Mouse (Mus musculus) midbrain, embryonic 14.5 days (tissue): ENCODE results near the gene Tldc1. TPM values are rescaled to one million over a fixed set of nuclear protein-coding genes. Genes with fewer than 3 reads are reported as not detected.

Experiments used
- ATAC-seq: fragments of 200-750 bp; cut with Nextera tagmentation; 2 replicates; pipeline ENCODE4 v1.8.0; 2017; ENCODE audit warnings: moderate number of reproducible peaks, moderate library complexity; ENCODE audit not compliant: low FRiP score, low TSS enrichment
- DNase-seq: peaks from one replicate; pipeline ENCODE4 v3.0.0-alpha.2; 2015
- H3K27ac ChIP-seq: fragments of 300-500 bp; sonication (generic); replicated peaks from 2 replicates; pipeline ENCODE4 v1.5.1; 2014; ENCODE audit warnings: mild to moderate bottlenecking, low read depth, low read length, moderate library complexity
- H3K27me3 ChIP-seq: fragments of 300-500 bp; sonication (generic); 2 replicates; pipeline ENCODE4 v1.6.1; 2014; ENCODE audit warnings: low read length, control low read depth, mixed read lengths; ENCODE audit not compliant: control insufficient read depth, insufficient read depth
- H3K36me3 ChIP-seq: fragments of 300-500 bp; sonication (generic); 2 replicates; pipeline ENCODE4 v1.6.1; 2014; ENCODE audit warnings: low read length, control low read depth; ENCODE audit not compliant: control insufficient read depth, insufficient read depth
- H3K4me1 ChIP-seq: fragments of 300-500 bp; sonication (generic); 2 replicates; pipeline ENCODE4 v1.6.1; 2014; ENCODE audit warnings: mild to moderate bottlenecking, antibody characterized with exemption, low read length, control low read depth; ENCODE audit not compliant: control insufficient read depth, insufficient read depth
- H3K4me2 ChIP-seq: fragments of 300-500 bp; sonication (generic); 2 replicates; pipeline ENCODE4 v1.6.1; 2014; ENCODE audit warnings: mild to moderate bottlenecking, low read length, moderate library complexity
- H3K4me3 ChIP-seq: fragments of 300-500 bp; sonication (generic); replicated peaks from 2 replicates; pipeline ENCODE4 v1.5.1; 2014; ENCODE audit warnings: low read depth, low read length
- H3K9ac ChIP-seq: fragments of 300-500 bp; sonication (generic); replicated peaks from 2 replicates; pipeline ENCODE4 v1.6.1; 2014; ENCODE audit warnings: mild to moderate bottlenecking, low read length, moderate library complexity
- H3K9me3 ChIP-seq: fragments of 300-500 bp; sonication (generic); 2 replicates; pipeline ENCODE4 v1.6.1; 2016; ENCODE audit warnings: low read length, control low read depth, mixed read lengths; ENCODE audit not compliant: control insufficient read depth
- WGBS: fragments of 180-500 bp; shearing (Covaris S2); extraction: QIAGEN DNeasy Blood & Tissue Kit; methylation state at CpG from one replicate; pipeline ENCODE4 v1.1.7; 2014; 5-methylcytosine and 5-hydroxymethylcytosine counted together
- polyA plus RNA-seq: library from polyadenylated mRNA; unstranded; fragments of >200 nt; fragmentation: Nextera tagmentation; extraction: Ambion mirVana; gene quantifications from 2 replicates; pipeline ENCODE4 v1.2.1, GENCODE M21; 2014

The Tldc1 gene
- polyA plus RNA-seq, 1 experiment from 2014 or later, result 5.8 TPM

DNA sequence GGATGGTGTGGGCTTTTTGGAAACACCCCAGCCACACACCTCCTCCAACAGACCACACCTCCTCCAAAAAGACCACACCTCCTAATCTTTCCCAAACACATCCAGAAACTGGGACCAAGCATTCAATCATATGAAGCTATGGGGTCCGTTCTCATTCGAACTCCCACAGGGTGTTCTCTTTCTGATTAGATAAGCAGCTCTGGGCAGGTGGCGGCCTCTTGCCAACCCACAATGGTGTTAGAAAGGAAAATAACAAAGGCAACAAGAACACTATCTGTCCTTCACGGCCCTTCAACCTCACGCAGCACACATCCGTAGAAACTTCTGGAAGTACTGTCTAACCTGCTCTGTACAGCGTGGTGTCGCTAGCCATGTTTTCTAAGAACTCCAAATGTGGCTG, 51.1 kb downstream of the Tldc1 start:
- Histone ChIP-seq H3K4me2 (no peak overlapping the region), H3K9ac (no peak overlapping the region), H3K9me3 (no peaks in the 10 kb centered on the region), H3K4me1 (no peaks in the 10 kb centered on the region), H3K36me3 (no peaks in the 10 kb centered on the region), H3K27ac (no peak overlapping the region), H3K27me3 (no peaks in the 10 kb centered on the region), H3K4me3 (no peak overlapping the region)
- no peak for DNase-seq
- WGBS, result 92% methylated on average over 8 of the region's 8 CpGs
- ATAC-seq, result no peak

GRCm38 (mm10) chr8:119724596-119724995, 53.6 kb downstream of the Tldc1 start:
- no peaks in the 10 kb centered on the region for H3K9me3 ChIP-seq
- ATAC-seq (no peak), DNase-seq (no peak)
- H3K27ac ChIP-seq, result no peak overlapping the region
- no peaks in the 10 kb centered on the region for H3K27me3 ChIP-seq
- whole genome bisulfite sequencing, result 75% methylated on average over 6 of the region's 6 CpGs
- H3K9ac ChIP-seq, result no peak overlapping the region
- H3K36me3 ChIP-seq, result no peaks in the 10 kb centered on the region
- H3K4me1 ChIP-seq, result no peaks in the 10 kb centered on the region
- H3K4me2 ChIP-seq, result no peak overlapping the region
- H3K4me3 ChIP-seq, result no peak overlapping the region

GRCm38 (mm10) chr8:119723676-119724075, 54.5 kb downstream of the Tldc1 start:
- Histone ChIP-seq H3K36me3 (no peaks in the 10 kb centered on the region), H3K4me2 (no peak overlapping the region), H3K9me3 (no peaks in the 10 kb centered on the region), H3K4me3 (no peak overlapping the region), H3K27ac (no peak overlapping the region), H3K4me1 (no peaks in the 10 kb centered on the region), H3K9ac (no peak overlapping the region), H3K27me3 (no peaks in the 10 kb centered on the region)
- ATAC-seq, result no peak
- no peak for DNase-seq
- WGBS, result 68% methylated on average over 4 of the region's 4 CpGs

GRCm38 (mm10) chr8:119722348-119722747, 55.9 kb downstream of the Tldc1 start:
- Histone ChIP-seq H3K4me3 (no peak overlapping the region), H3K4me2 (no peak overlapping the region), H3K4me1 (no peaks in the 10 kb centered on the region), H3K9me3 (no peaks in the 10 kb centered on the region), H3K27ac (no peak overlapping the region), H3K27me3 (no peaks in the 10 kb centered on the region), H3K9ac (no peak overlapping the region), H3K36me3 (no peaks in the 10 kb centered on the region)
- 49% methylated on average over 6 of the region's 6 CpGs for WGBS
- DNase-seq (no peak), ATAC-seq (no peak)

DNA sequence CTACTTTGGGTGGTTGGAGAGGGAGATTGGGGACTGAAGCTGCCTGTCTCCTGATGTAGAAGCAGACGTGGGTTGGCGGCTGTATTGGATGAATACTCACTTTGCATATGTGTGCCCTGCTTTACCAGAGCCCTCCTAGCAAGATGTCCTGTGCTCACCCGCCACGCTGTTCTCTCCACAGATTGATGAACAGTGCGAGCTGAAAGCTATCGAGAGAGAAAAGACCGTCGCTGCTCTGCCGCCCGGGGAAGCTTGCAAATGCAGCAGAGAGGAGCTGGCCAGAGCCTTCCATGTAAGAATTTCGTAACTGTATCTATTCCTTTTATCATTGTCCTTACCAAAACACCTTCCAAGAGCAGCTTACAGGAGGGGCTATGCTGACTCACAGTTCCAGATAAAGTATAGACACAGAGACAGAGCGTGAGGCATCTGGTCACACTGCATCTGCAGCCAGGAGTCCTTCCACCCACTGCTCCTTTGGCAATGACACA, 59.2 kb downstream of the Tldc1 start:
- peak; percentile 17 for DNase-seq
- Histone ChIP-seq H3K27ac (no peak overlapping the region), H3K4me1 (no peaks in the 10 kb centered on the region), H3K9ac (no peak overlapping the region), H3K36me3 (no peaks in the 10 kb centered on the region), H3K27me3 (no peaks in the 10 kb centered on the region), H3K4me3 (no peak overlapping the region), H3K4me2 (no peak overlapping the region), H3K9me3 (no peaks in the 10 kb centered on the region)
- 58% methylated on average over 12 of the region's 12 CpGs for WGBS
- ATAC-seq, result no peak

DNA sequence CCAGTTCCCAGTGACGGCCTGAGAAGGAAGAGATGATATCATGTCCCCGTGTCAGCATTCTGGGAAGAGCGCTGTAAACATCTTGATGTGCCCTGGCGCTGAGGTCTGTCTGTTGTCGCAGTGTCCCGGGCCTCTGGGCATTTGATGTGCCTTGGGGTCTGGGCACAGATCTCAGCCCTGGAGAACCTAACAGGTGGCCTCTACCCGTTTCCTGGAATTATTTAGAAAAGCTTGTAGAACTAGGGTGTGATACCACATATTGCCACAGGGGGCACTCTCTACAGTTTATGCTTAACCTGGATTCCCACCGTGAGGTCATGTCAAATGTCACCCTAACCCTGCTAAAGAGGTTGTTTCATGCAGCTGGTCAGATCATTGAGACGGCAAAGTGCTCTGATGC, 60.5 kb downstream of the Tldc1 start:
- 62% methylated on average over 9 of the region's 9 CpGs for WGBS
- ATAC-seq (no peak), DNase-seq (peak; percentile 41)
- Histone ChIP-seq H3K27ac (no peak overlapping the region), H3K36me3 (no peaks in the 10 kb centered on the region), H3K4me2 (no peak overlapping the region), H3K4me3 (no peak overlapping the region), H3K9ac (no peak overlapping the region), H3K9me3 (no peaks in the 10 kb centered on the region), H3K4me1 (no peaks in the 10 kb centered on the region), H3K27me3 (no peaks in the 10 kb centered on the region)

- H3K9me3 ChIP-seq, result no peaks in the 10 kb centered on the region
- DNase-seq, result no peak
- H3K4me1 ChIP-seq, result no peaks in the 10 kb centered on the region
- ATAC-seq, result no peak
- H3K27ac ChIP-seq, result no peak overlapping the region
- H3K4me3 ChIP-seq, result no peak overlapping the region
- no peak overlapping the region for H3K9ac ChIP-seq
- H3K27me3 ChIP-seq, result no peaks in the 10 kb centered on the region
- no peaks in the 10 kb centered on the region for H3K36me3 ChIP-seq
- H3K4me2 ChIP-seq, result no peak overlapping the region
Measured at GRCm38 (mm10) chr8:119716730-119717299, 61.4 kb downstream of the Tldc1 start.

GRCm38 (mm10) chr8:119715221-119715620, 63.0 kb downstream of the Tldc1 start:
- WGBS, result 77% methylated on average over 12 of the region's 12 CpGs
- Histone ChIP-seq H3K4me3 (no peak overlapping the region), H3K27ac (no peak overlapping the region), H3K4me1 (no peaks in the 10 kb centered on the region), H3K27me3 (no peaks in the 10 kb centered on the region), H3K4me2 (no peak overlapping the region), H3K9me3 (no peaks in the 10 kb centered on the region), H3K9ac (no peak overlapping the region), H3K36me3 (no peaks in the 10 kb centered on the region)
- DNase-seq (no peak), ATAC-seq (no peak)

DNA sequence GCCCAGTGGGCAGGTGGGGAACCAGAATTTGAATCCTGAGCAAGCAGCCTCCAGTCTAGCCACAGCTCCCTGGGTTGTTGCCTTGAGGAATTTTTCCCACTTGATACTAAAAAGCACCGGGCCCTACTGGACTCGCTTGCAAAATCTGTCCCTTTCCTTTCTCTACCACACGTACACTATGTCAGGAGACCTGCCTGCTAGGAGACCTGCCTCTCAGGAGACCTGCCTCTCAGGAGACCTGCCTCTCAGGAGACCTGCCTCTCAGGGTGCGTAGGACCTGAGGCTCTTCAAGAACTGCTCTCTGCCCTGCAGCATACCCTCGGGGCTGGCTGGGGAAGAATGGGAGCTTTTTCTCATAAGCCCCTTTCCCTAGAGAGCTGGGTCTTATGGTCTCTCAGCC, 64.8 kb downstream of the Tldc1 start:
- Histone ChIP-seq H3K27ac (no peak overlapping the region), H3K9ac (no peak overlapping the region)

More for the DNA sequence above, 64.8 kb downstream of the Tldc1 start:
- no peak for ATAC-seq
- 77% methylated on average over 5 of the region's 5 CpGs for WGBS
- Histone ChIP-seq H3K9me3 (no peaks in the 10 kb centered on the region), H3K36me3 (no peaks in the 10 kb centered on the region), H3K4me2 (no peak overlapping the region), H3K27me3 (no peaks in the 10 kb centered on the region), H3K4me3 (no peak overlapping the region), H3K4me1 (peaks cover 3% of the 10 kb centered on the region; the same call in 1 of the 2 replicates)
- DNase-seq, result peak; percentile 19
